26 mouse cellular contexts compared by ENCODE assay signal in the genomic region with DNA sequence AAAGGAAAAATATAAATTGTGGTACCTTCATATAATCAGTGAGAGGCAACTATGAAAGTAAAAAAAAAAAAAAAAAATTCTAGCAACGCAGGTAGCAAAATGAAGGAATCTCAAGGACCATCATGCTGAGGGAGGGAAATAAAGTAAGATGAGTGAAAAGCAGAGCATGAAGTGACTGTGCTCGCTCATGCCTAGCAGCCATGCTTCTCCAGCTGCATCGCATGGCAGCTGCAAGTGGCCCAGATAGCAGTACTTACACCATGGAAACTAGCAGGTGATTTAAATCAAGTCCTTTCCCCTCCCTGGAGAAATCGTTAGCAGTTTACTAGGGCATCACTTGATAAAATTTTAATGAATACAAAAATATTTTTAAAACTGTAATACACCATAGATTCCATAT. TPM values are rescaled to one million over a fixed set of nuclear protein-coding genes. Genes with fewer than 3 reads are reported as not detected.
DNase-seq lines count a peak whose midpoint lies in the region; ATAC-seq and TF ChIP-seq lines count a peak whose summit lies in the region.
"Had no signal": no experiment of that assay in that cellular context is flagged by ENCODE, and none has a peak within 500 bp of the region (broad histone marks: within the 10 kb centered on the region; RNA-seq: fewer than 3 reads in every experiment).

No protein-coding gene starts in this region.

- H3K79me2 ChIP-seq in CH12.LX (replicated peaks; ENCODE audit: control insufficient read depth, extremely low read depth, insufficient read depth, poor library complexity, severe bottlenecking) = no peaks in the 10 kb centered on the region

- dilution Hi-C loops in CH12.LX (cut with MboI; ENCODE audit: extremely low pct_ligation_motif_present, extremely low pct_unique_long_range_greater_than_20kb, low sequenced_read_pairs) = no loop called here

- in situ Hi-C loops in CH12.LX (cut with MboI; ENCODE audit: low pct_ligation_motif_present, low pct_unique_long_range_greater_than_20kb, low sequenced_read_pairs) = no loop called here

- no peak for TF ChIP-seq POLR2A in CH12.LX (IDR thresholded peaks at IDR 0.05; ENCODE audit: low read depth, low read length)

- 61% methylated on average over 4 of the region's 4 CpGs for WGBS in kidney, embryonic 15.5 days

- H3K4me3 ChIP-seq in kidney, embryonic 15.5 days (replicated peaks) = no peak overlapping the region
- H3K4me3 ChIP-seq in megakaryocyte, embryonic 14.5 days (replicated peaks) = peak overlapping the region; percentile 46
- H3K4me3 ChIP-seq in CH12.LX (replicated peaks in 1 of 3; ENCODE audit: low read depth in 2 of 3, low read length in 2 of 3, poor library complexity in 1 of 3) = no peak overlapping the region
- H3K4me3 ChIP-seq: embryonic facial prominence, embryonic 13.5 days; embryonic facial prominence, embryonic 15.5 days; erythroblast, embryonic 14.5 days; forebrain, embryonic 10.5 days; forebrain, embryonic 12.5 days had no signal

- no peak overlapping the region for H3K9ac ChIP-seq in kidney, embryonic 15.5 days
- no peak overlapping the region for H3K9ac ChIP-seq in CH12.LX (ENCODE audit: insufficient read depth, low read depth)
- H3K9ac ChIP-seq: embryonic facial prominence, embryonic 13.5 days; embryonic facial prominence, embryonic 15.5 days; forebrain, embryonic 12.5 days had no signal

- no peak for TF ChIP-seq EP300 in CH12.LX (IDR thresholded peaks at IDR 0.05; ENCODE audit: low read length)

- no peak for DNase-seq in kidney, postnatal 25 days
- peak; percentile 6 for DNase-seq in CH12.LX (ENCODE audit: extremely low read depth)
- peak; percentile 2 for DNase-seq in splenic B cell, adult 2 months (ENCODE audit: low read depth, low spot score)
- DNase-seq in right cerebral cortex, adult 2 months (ENCODE audit: low spot score in 2 of 2) = no peak
- DNase-seq: adrenal gland, adult 8-10 months; adrenal gland, postnatal 14 days; adrenal gland, postnatal 36 days; cerebellum, adult 11-12 months; cerebellum, adult 2 months; cerebellum, adult 9-11 months; cerebellum, postnatal 14 days; cerebellum, postnatal 36 days; embryo, embryonic 11 days had no signal

- 0 out of 2 replicates have a peak, but pooled peaks cover 3% of the 10 kb centered on the region for H3K4me1 ChIP-seq in kidney, embryonic 15.5 days
- no peaks in the 10 kb centered on the region for H3K4me1 ChIP-seq in megakaryocyte, embryonic 14.5 days
- H3K4me1 ChIP-seq in CH12.LX (ENCODE audit: control insufficient read depth in 1 of 2, insufficient read depth in 2 of 2) = no peaks in the 10 kb centered on the region
- H3K4me1 ChIP-seq: forebrain, embryonic 10.5 days; forebrain, embryonic 12.5 days had no signal

- H3K27me3 ChIP-seq in kidney, embryonic 15.5 days = no peaks in the 10 kb centered on the region
- no peaks in the 10 kb centered on the region for H3K27me3 ChIP-seq in megakaryocyte, embryonic 14.5 days (replicated peaks)
- H3K27me3 ChIP-seq in CH12.LX (replicated peaks) = no peaks in the 10 kb centered on the region
- H3K27me3 ChIP-seq in splenic B cell, adult 2 months (ENCODE audit: control insufficient read depth, insufficient read depth, low read length, poor library complexity, severe bottlenecking) = no peaks in the 10 kb centered on the region
- H3K27me3 ChIP-seq: embryonic facial prominence, embryonic 13.5 days; embryonic facial prominence, embryonic 15.5 days; forebrain, embryonic 12.5 days; Patski had no signal

- TF ChIP-seq CTCF in CH12.LX (conservative IDR thresholded peaks at IDR 0.05 in 1 of 2, IDR thresholded peaks at IDR 0.05 in 1 of 2; ENCODE audit: low read depth in 2 of 2, low read length in 2 of 2) = no peak

- H3K36me3 ChIP-seq in kidney, embryonic 15.5 days = no peaks in the 10 kb centered on the region
- H3K36me3 ChIP-seq in megakaryocyte, embryonic 14.5 days (replicated peaks; ENCODE audit: low read length) = no peaks in the 10 kb centered on the region
- H3K36me3 ChIP-seq in CH12.LX (replicated peaks in 1 of 2; ENCODE audit: control insufficient read depth in 1 of 2, insufficient read depth in 1 of 2, low read length in 1 of 2) = no peaks in the 10 kb centered on the region
- no peaks in the 10 kb centered on the region for H3K36me3 ChIP-seq in splenic B cell, adult 2 months (ENCODE audit: control insufficient read depth, insufficient read depth, low read length, poor library complexity, severe bottlenecking)
- H3K36me3 ChIP-seq: embryonic facial prominence, embryonic 13.5 days; embryonic facial prominence, embryonic 15.5 days; forebrain, embryonic 10.5 days; forebrain, embryonic 12.5 days; G1E had no signal

- ATAC-seq in kidney, embryonic 15.5 days (replicated peaks; ENCODE audit: low FRiP score) = peak; percentile 71; the same call in 1 of the 2 replicates
- ATAC-seq in megakaryocyte, adult 5-6 weeks (ENCODE audit: poor library complexity, severe bottlenecking) = no peak
- ATAC-seq: activated CD4-positive, CD25-positive, alpha-beta regulatory T cell, adult 4 months; forebrain, embryonic 14.5 days; forebrain, embryonic 16.5 days; Patski had no signal

- no peaks in the 10 kb centered on the region for H3K9me3 ChIP-seq in kidney, embryonic 15.5 days (replicated peaks)
- H3K9me3 ChIP-seq in megakaryocyte, embryonic 14.5 days = peaks cover 29% of the 10 kb centered on the region
- peaks cover 33% of the 10 kb centered on the region for H3K9me3 ChIP-seq in CH12.LX (replicated peaks; ENCODE audit: low read length)
- H3K9me3 ChIP-seq: embryonic facial prominence, embryonic 13.5 days; embryonic facial prominence, embryonic 15.5 days; forebrain, embryonic 10.5 days; forebrain, embryonic 12.5 days had no signal

- H3K27ac ChIP-seq in kidney, embryonic 15.5 days = no peak overlapping the region
- no peak overlapping the region for H3K27ac ChIP-seq in CH12.LX (ENCODE audit: insufficient read depth, low read depth)
- H3K27ac ChIP-seq: embryonic facial prominence, embryonic 13.5 days; embryonic facial prominence, embryonic 15.5 days; forebrain, embryonic 10.5 days; forebrain, embryonic 12.5 days had no signal

- TF ChIP-seq RAD21 in CH12.LX (IDR thresholded peaks at IDR 0.05; ENCODE audit: low read depth, low read length) = no peak

- no peak overlapping the region for H3K4me2 ChIP-seq in kidney, embryonic 15.5 days
- H3K4me2 ChIP-seq in CH12.LX (ENCODE audit: insufficient read depth, low read depth, poor library complexity, severe bottlenecking) = no peak overlapping the region
- H3K4me2 ChIP-seq: embryonic facial prominence, embryonic 13.5 days; embryonic facial prominence, embryonic 15.5 days; forebrain, embryonic 12.5 days had no signal

TF ChIP-seq in CH12.LX, 34 proteins besides CTCF, POLR2A, EP300 and RAD21:
- TF ChIP-seq MAZ (IDR thresholded peaks at IDR 0.05; ENCODE audit: low read depth, low read length) (no peak), ZMIZ1 (IDR thresholded peaks at IDR 0.05; ENCODE audit: low read depth, low read length) (no peak), MXI1 (IDR thresholded peaks at IDR 0.05; ENCODE audit: low read depth, low read length) (no peak), HCFC1 (IDR thresholded peaks at IDR 0.05; ENCODE audit: low read depth, low read length) (no peak), SIN3A (IDR thresholded peaks at IDR 0.05; ENCODE audit: low read length) (no peak), MAFK (IDR thresholded peaks at IDR 0.05; ENCODE audit: insufficient replicate concordance, low read length) (no peak)

RNA-seq across cellular contexts. Expression of a gene that starts 34.3 kb away (rescaled TPM):
- polyA plus RNA-seq in kidney, embryonic 15.5 days (2015; fragmentation: Nextera tagmentation; extraction: Ambion mirVana) = 7.7 and 7.8 TPM in 2 replicates
- polyA plus RNA-seq in megakaryocyte, embryonic 14.5 days (2012; ENCODE audit: insufficient read depth, low replicate concordance) = not detected in 2 replicates
- total RNA-seq in megakaryocyte, adult 5-6 weeks (2015) = 1.0 and 1.2 TPM in 2 replicates
- 0.70 TPM in 1 of 2 replicates, not detected in the other for total RNA-seq in megakaryocyte, adult 5-6 weeks (2017)
- not detected in 2 replicates for total RNA-seq in CH12.LX (2012; rRNA removed)
- total RNA-seq in CH12.LX (2014; rRNA removed) = not detected in 2 replicates
- not detected in 2 replicates for polyA plus RNA-seq in CH12.LX (2012; ENCODE audit: insufficient read length, low read depth)
- polyA plus RNA-seq: erythroblast, embryonic 14.5 days; G1E had no signal

RNA-seq across cellular contexts. Expression of a gene that starts 34.4 kb away (rescaled TPM):
- polyA plus RNA-seq in kidney, embryonic 15.5 days (2015; fragmentation: Nextera tagmentation; extraction: Ambion mirVana) = 5.2 and 5.7 TPM in 2 replicates
- polyA plus RNA-seq in megakaryocyte, embryonic 14.5 days (2012; ENCODE audit: insufficient read depth, low replicate concordance) = 0.63 TPM in 1 of 2 replicates, not detected in the other
- total RNA-seq in megakaryocyte, adult 5-6 weeks (2015) = 9.6 and 13.2 TPM in 2 replicates
- 3.0 and 3.1 TPM in 2 replicates for total RNA-seq in megakaryocyte, adult 5-6 weeks (2017)
- total RNA-seq in CH12.LX (2012; rRNA removed) (not detected in 2 replicates), CH12.LX (2014; rRNA removed) (not detected in 2 replicates)
- not detected in 2 replicates for polyA plus RNA-seq in CH12.LX (2012; ENCODE audit: insufficient read length, low read depth)
- polyA plus RNA-seq: erythroblast, embryonic 14.5 days; G1E had no signal

Comparison
In these comparisons a context has a peak if more than half of its experiments do, and no peak if none do; other contexts are left out.
1. DNase-seq: peak in CH12.LX (single experiment) and splenic B cell, adult 2 months (single experiment); none in kidney, postnatal 25 days (0 of 2) and right cerebral cortex, adult 2 months (0 of 2).